Comparison of ENCODE assay signal across 7 mouse cellular contexts in genomic region chrX:42149557-42150345, GRCm38 (mm10). TPM values are rescaled to one million over a fixed set of nuclear protein-coding genes. Genes with fewer than 3 reads are reported as not detected.
DNase-seq lines count a peak whose midpoint lies in the region; ATAC-seq and TF ChIP-seq lines count a peak whose summit lies in the region.

No protein-coding gene starts in this region.

- no peaks in the 10 kb centered on the region for H3K27me3 ChIP-seq in limb, embryonic 13.5 days
- no peaks in the 10 kb centered on the region for H3K27me3 ChIP-seq in midbrain, postnatal 0 days (ENCODE audit: insufficient read depth, low read length)

- 22% methylated on average over 34 of the region's 71 CpGs for WGBS in limb, embryonic 13.5 days
- 31% methylated on average over 37 of the region's 71 CpGs for WGBS in midbrain, postnatal 0 days

- no peaks in the 10 kb centered on the region for H3K36me3 ChIP-seq in limb, embryonic 13.5 days
- H3K36me3 ChIP-seq in midbrain, postnatal 0 days (ENCODE audit: insufficient read depth, low read length): no peaks in the 10 kb centered on the region

- peak overlapping the region; percentile 56 for H3K4me2 ChIP-seq in limb, embryonic 13.5 days (replicated peaks)
- H3K4me2 ChIP-seq in midbrain, postnatal 0 days (ENCODE audit: low read depth, low read length, poor library complexity, severe bottlenecking): peak overlapping the region; percentile 40

- peak overlapping the region; percentile 95 for H3K9ac ChIP-seq in limb, embryonic 13.5 days
- H3K9ac ChIP-seq in midbrain, postnatal 0 days (replicated peaks; ENCODE audit: low read length, poor library complexity, severe bottlenecking): peak overlapping the region; percentile 87

- TF ChIP-seq CTCF in midbrain, postnatal 0 days (IDR thresholded peaks at IDR 0.05): no peak

- DNase-seq in adrenal gland, adult 8-10 months: peak; percentile 19
- peak; percentile 70 for DNase-seq in embryo, embryonic 11 days
- peak; percentile 35 to 65 for DNase-seq in gastrocnemius, postnatal 4 days (ENCODE audit: low spot score in 2 of 2)
- peak; percentile 23 for DNase-seq in kidney, adult 11 months
- DNase-seq in midbrain, postnatal 0 days (ENCODE audit: low spot score): peak; percentile 62
- DNase-seq in spleen, postnatal 10 days (ENCODE audit: low spot score in 2 of 2): peak; percentile 60 to 71

- H3K4me1 ChIP-seq in limb, embryonic 13.5 days: no peaks in the 10 kb centered on the region
- no peaks in the 10 kb centered on the region; the same call in 1 of the 2 replicates for H3K4me1 ChIP-seq in midbrain, postnatal 0 days (ENCODE audit: insufficient read depth, low read length)

- H3K9me3 ChIP-seq in limb, embryonic 13.5 days: no peaks in the 10 kb centered on the region
- no peaks in the 10 kb centered on the region for H3K9me3 ChIP-seq in midbrain, postnatal 0 days (ENCODE audit: low read length)

- peak; percentile 38; the same call in 1 of the 2 replicates for ATAC-seq in limb, embryonic 13.5 days (ENCODE audit: low FRiP score, low read depth)
- peak; percentile 47 for ATAC-seq in midbrain, postnatal 0 days (ENCODE audit: low FRiP score)

- peak overlapping the region; percentile 60 for H3K4me3 ChIP-seq in limb, embryonic 13.5 days
- peak overlapping the region; percentile 62 for H3K4me3 ChIP-seq in midbrain, postnatal 0 days (ENCODE audit: low read depth, low read length)

- peak overlapping the region; percentile 99 for H3K27ac ChIP-seq in limb, embryonic 13.5 days
- H3K27ac ChIP-seq in midbrain, postnatal 0 days (ENCODE audit: low read depth, low read length): peak overlapping the region; percentile 99

RNA-seq across cellular contexts. Expression of gene Stag2, which starts 0.6 kb away (rescaled TPM):
- 10 to 100 TPM; 66.1 to 86.9 (median 76.1) TPM for total RNA-seq in adrenal gland, adult 8-10 months (2022)
- total RNA-seq in gastrocnemius, postnatal 4 days (2021): 100 to 1,000 TPM in 1 of 2 experiments, 10 to 100 TPM in 1; 91.2 to 113 TPM
- polyA plus RNA-seq in limb, embryonic 13.5 days (2015; fragmentation: Nextera tagmentation; extraction: Ambion mirVana): 43.0 and 49.6 TPM in 2 replicates
- total RNA-seq in midbrain, postnatal 0 days (2014; rRNA removed): 48.8 and 51.6 TPM in 2 replicates
- 12.2 and 13.0 TPM in 2 replicates for polyA plus RNA-seq in midbrain, postnatal 0 days (2015; fragmentation: Nextera tagmentation; extraction: Ambion mirVana)

Comparison
In these comparisons a context has a peak if more than half of its experiments do, and no peak if none do; other contexts are left out.
1. Peak in every context shown above with its lines: DNase-seq, ATAC-seq, H3K4me3 ChIP-seq and H3K27ac ChIP-seq.
2. DNase-seq: peak in every context shown above with its lines; median percentile 70 in embryo, embryonic 11 days; 66 in spleen, postnatal 10 days; 62 in midbrain, postnatal 0 days; 50 in gastrocnemius, postnatal 4 days; 23 in kidney, adult 11 months; 19 in adrenal gland, adult 8-10 months.